Mouse (Mus musculus) G1E (cell line): ENCODE measurements around the gene Fry.

Source experiments
- CTCF ChIP-seq: IDR thresholded peaks from 2 replicates; pipeline ENCODE4 v1.5.1; 2012; ENCODE audit warnings: low read depth, low read length, inconsistent platforms, mixed read lengths
- GATA1 ChIP-seq: IDR thresholded peaks from 2 replicates; pipeline ENCODE4 v1.6.1; 2012; ENCODE audit warnings: borderline replicate concordance, low read length, inconsistent platforms, mixed read lengths
- GATA2 ChIP-seq: IDR thresholded peaks from 2 replicates; pipeline ENCODE4 v1.6.1; 2012; ENCODE audit warnings: low read depth, low read length, inconsistent platforms, borderline replicate concordance
- POLR2AphosphoS5 ChIP-seq: IDR thresholded peaks from 2 replicates; pipeline ENCODE4 v1.6.1; 2012; ENCODE audit warnings: low read depth, low read length, inconsistent platforms; ENCODE audit not compliant: insufficient replicate concordance

DNA sequence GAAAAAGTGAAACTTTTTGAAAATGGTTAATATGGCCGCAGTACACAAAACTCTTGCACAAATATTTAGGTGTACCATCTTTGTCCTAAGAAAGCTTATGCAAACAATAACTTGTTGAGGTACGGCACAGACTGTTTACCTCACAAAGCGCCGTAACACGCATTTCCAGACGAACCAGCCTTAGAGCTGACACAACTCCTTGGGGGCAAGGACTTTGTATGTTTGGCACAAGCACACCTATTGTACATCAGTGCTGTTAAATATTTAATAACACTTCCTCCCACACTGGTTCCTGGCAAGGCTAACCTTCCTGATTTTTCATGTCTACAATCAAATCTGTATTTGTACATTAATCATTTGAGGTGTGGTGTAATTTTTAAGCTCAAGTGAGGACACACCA is 95.6 kb downstream of the Fry start:
- no peak for TF ChIP-seq CTCF
- no peak for TF ChIP-seq GATA1
- no peak for TF ChIP-seq POLR2AphosphoS5
- TF ChIP-seq GATA2: no peak
